Mouse (Mus musculus) stomach, adult 2 months (tissue): Measurements from ENCODE around the gene Appl2. TPM values are rescaled to one million over a fixed set of nuclear protein-coding genes. Genes with fewer than 3 reads are reported as not detected.

Source experiments
- polyA plus RNA-seq: library from polyadenylated mRNA; depleted of rRNA; stranded (reverse); fragments of >200 nt; gene quantifications from 2 replicates; pipeline ENCODE4 v1.2.3, GENCODE M21; 2012; rRNA removed

Appl2 gene
- 64.8 and 108 TPM in 2 replicates for polyA plus RNA-seq

GRCm38 (mm10) chr10:83648131-83649020 lies at the start of gene Appl2:
Gene Appl2, minus strand, starts transcription at chr10:83648738.

Other genes starting within 250 kb of the Appl2 start
- 0.81 and 1.9 TPM in 2 replicates for gene Aldh1l2, start 114.6 kb downstream of the Appl2 start, polyA plus RNA-seq
- 0.12 and 0.32 TPM in 2 replicates for gene Washc4, start 105.0 kb downstream of the Appl2 start, polyA plus RNA-seq
- gene 1500009L16Rik, start 74.1 kb upstream of the Appl2 start, polyA plus RNA-seq: 0.45 and 0.66 TPM in 2 replicates